Mouse (Mus musculus) adrenal gland, postnatal 36 days (tissue): ENCODE results near the gene Pth2. TPM values are rescaled to one million over a fixed set of nuclear protein-coding genes. Genes with fewer than 3 reads are reported as not detected.

Experiments
- DNase-seq, 2 experiments: peaks; one replicate each; pipeline ENCODE4 v3.0.0; 2021; ENCODE audit warnings: mixed read lengths in 1 of 2
- total RNA-seq, 2 experiments: library from RNA; stranded (reverse); gene quantifications; 2 replicates each; pipeline ENCODE4 v1.2.3; 2021

Pth2 gene
- total RNA-seq, 2 experiments from 2014 or later: not detected

DNA sequence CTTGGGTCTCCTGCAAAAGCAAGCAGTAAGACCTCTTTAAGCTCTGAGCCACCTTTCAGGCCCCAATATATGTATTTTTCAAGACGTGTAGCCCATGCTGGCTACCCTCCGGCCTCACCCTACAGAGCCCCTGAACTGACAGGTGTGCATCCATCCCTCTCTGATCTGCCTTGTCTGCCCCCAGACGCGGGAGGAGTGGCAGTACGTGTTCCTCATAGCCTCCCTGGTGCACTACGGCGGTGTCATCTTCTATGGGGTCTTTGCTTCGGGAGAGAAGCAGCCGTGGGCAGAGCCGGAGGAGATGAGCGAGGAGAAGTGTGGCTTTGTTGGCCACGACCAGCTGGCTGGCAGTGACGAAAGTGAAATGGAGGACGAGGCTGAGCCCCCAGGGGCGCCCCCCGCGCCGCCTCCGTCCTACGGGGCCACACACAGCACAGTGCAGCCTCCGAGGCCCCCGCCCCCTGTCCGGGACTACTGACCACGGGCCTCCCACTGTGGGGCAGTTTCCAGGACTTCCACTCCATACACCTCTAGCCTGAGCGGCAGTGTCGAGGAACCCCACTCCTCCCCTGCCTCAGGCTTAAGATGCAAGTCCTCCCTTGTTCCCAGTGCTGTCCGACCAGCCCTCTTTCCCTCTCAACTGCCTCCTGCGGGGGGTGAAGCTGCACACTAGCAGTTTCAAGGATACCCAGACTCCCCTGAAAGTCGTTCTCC is 6.1 kb upstream of the Pth2 start:
- DNase-seq: no peak

DNA sequence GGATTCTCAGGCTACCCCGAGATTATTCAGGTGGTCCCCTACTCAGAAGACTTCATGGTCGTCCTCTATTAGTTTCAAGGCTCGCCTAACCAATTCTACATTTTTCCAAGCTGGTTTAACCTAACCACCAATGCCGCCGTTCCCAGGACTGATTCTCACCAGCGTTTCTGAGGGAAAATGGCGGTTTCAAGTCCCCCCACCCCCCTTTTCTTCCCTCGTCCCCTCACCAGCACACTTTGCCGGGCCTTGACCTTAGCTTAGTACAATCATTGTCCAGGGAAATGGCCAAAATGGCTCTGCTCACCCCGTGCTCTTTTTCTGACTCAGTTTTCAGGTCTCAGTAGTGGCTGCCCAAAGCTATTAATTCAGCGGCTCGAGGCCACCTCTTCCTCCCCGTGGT is 5.4 kb upstream of the Pth2 start:
- no peak for DNase-seq

DNA sequence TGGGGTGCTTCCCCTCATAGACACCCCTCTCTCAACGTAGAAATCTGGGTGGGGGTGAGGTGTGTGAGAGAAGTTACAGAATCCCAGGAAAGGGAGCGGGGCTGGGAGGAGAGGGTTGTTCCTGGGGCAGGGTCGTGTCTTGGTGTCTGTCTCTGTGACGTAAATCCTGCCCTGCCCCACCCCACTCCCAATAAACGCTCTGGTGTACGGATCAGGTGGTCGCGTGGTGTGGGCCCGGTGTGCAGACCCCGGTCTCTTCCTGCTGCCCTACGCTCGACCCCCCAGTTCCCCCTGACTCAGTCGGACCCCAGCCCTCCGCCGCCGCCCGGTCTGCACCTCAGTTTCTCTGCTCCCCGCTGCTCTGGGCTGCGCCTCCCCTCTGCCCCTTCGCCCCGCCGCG is 4.9 kb upstream of the Pth2 start:
- no peak for DNase-seq

DNA sequence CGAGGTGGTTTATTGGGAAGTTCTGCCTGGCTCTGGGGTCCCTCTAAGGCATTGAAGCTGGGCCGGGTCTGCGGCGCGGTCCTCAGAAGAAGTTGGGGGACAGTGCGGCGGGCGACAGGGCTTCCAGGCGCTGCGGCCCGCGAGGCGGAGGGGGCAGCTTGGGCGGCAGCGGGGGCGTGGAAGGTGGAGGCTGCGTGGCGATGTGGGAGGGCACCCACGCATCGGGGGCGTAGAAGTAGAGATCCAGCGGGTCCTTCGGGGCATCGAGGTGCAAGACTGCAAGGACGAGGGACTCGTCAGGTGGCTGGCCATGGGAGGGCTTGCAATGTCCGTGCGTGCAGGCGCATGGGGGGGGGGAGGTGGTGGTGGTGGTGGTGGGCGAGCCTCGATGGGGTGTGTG is 4.4 kb upstream of the Pth2 start:
- no peak for DNase-seq

DNA sequence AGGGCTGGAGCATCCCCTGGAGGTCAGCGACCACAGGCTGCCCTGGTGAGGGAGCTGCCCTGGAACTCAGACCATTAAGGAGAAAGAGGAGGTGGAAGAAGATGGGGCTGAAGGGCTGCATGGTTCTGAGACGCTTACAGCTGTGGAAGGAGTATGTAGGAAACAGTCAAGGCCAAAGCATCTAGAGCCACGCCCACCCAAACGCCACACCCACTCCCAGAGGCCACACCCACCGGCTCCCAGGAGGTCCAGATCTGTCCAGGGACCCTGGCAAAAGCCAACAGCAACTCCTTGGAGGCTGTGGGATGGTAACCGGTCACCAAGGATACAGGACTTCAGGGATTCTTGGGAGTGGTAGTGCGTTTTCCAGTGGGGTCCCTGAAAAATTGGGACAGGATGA is 2.2 kb upstream of the Pth2 start:
- no peak for DNase-seq

DNA sequence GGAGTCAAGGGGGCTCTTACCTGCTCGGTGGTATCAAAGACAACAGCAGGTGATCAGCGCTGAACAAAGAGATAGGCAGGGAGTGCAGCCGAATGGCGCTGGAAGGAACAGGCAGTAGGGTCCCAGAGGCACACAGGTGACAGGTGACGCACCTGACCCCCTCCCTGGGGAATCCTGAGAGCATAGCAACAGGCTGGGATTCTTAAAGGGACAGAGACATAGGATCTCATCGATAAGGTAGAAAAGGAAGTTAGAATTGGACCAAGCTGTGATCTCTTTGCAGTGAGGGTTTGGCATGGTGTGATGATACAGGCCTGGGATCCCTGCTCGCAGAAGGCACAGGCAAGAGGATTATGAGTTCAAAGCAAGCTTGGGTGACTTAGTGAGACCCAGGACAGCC is 1.3 kb upstream of the Pth2 start, which contains the start of gene Gfy:
Gene Gfy, minus strand, starts transcription at position 101 of the 400 bp plus-strand sequence.
- DNase-seq: no peak

DNA sequence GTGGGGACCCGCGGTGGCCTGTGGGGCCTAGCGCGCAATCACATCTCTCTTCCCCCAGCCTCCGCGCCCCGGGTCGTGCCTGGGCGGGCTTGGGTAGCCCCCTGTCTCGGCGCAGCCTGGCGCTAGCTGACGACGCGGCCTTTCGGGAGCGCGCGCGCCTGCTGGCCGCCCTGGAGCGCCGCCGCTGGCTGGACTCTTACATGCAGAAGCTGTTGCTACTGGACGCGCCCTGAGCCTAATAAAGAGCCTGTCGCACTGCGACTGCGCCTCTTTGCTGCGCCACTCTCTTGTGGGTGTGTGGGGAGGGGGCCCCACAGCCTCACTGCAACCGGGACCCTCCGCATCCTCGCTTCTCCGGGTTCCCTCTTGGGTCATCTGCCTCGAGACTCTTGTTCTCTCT is 745 bp downstream of the Pth2 start:
- peak in 1 of 2 experiments; percentile 22 for DNase-seq

DNA sequence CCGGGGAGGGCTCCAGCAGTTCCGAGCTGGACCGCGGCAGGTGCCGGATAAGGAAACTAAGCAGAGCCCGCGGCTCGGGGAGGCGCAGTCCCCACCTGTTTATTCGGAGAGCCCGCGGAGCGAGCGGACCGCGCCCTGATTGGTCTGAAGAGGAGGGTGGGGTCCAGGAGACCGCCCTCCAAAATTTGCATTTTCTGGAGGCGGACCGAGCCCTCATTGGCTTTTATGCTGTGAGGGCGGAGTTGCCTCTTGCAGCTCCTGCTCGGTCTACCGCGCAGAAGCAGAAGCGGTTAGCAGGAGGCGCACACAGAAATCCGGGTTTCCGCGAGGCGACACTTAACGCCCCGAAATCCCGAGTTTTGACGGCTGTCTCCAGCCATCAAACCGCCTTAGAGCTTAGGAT is 1.4 kb downstream of the Pth2 start:
- peak; percentile 93 for DNase-seq

DNA sequence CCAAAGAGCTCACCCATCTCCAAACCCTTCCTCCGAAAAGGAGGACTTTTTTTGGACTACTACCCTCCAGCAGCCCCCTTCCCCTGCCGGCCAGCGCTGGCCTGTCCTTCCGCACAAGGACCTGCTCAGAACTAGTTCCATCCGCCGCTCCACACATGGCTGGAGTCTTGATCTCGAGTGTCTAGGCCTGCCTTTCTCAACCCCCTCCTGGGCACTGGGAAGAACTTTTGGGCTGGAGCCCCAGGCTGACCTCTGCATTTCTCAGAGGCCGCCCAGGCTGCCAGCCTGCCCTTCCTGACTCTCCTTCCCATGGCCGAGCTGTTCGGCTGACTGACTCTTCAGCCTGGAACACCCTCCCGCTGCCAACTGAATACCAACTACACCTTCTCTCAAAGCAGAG is 1.8 kb downstream of the Pth2 start:
- no peak for DNase-seq

DNA sequence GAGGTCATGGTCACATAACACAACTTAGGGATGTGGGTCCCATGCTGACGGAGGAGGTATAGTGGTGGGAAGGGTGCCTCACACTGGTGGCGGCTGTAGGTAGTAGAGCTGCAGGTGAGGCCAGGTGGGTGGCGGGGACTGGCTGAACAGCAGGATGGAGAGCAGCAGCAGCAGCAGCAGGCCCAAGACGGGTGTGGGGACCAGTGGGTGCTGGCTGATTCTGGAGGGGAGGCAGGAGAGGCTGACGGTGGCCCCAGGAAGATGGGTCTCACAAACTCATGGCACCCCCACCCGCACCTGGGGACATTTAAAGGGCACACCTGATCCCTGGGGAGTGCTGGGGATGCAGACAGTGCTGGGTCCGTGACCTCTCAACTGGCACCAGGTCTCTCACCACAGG is 2.9 kb downstream of the Pth2 start:
- DNase-seq: no peak

DNA sequence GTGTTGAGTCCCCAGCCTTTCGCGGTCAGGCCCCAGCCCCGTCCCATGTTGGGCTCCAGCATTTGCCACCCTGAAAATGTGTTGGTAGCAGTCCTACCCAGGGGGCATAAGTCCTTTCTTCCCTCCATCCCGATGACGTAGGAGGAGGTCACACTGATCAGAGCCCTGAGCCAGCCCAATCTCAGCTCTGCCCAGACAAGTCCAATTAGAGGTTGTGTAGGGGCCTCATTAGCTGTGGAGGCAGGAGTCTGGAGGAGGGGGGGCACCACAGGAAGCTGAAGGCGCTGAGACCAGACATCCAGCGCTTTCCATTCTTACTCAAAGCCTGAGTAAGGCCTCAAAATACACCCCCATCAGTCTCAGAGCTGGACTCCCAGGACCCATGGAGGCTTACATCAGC is 5.1 kb downstream of the Pth2 start:
- no peak for DNase-seq

DNA sequence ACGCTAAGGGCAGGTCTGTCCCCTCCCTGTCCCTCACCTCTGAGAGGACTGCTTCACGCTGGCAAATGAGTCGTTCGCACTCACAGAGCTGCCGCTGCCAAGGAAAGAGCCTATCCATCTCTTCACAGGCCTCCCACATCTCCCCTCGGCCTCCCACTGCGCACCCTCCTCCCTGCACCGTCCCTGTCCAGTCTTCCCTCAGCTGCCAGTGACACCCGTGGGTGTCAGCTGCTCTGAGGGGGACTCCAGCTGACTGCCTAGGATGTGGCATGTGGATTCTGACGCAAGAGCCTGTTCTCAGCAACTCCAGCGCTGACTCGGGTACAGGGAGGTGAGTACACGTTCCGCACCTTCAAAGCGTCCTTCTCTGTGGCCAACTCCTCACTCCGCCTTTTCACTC is 8.8 kb downstream of the Pth2 start:
- no peak for DNase-seq

DNA sequence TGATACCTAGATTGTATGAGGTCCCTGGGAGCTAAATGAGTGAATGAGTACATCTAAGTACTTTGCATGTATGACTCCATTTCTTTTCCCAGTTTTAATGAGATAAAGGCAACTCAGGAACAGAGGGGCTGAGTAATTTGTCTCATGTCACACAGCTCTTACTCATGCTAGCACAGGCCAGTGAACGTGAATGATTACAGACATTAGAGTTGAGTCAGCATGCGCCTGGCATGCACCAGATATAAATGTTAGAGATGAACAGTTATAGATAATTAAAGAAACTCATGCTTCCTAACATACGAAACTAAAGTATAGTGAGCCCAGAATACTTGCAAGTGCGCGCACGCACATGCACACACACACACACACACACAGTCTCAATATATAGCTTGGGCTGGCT is 9.4 kb downstream of the Pth2 start:
- DNase-seq: no peak

DNA sequence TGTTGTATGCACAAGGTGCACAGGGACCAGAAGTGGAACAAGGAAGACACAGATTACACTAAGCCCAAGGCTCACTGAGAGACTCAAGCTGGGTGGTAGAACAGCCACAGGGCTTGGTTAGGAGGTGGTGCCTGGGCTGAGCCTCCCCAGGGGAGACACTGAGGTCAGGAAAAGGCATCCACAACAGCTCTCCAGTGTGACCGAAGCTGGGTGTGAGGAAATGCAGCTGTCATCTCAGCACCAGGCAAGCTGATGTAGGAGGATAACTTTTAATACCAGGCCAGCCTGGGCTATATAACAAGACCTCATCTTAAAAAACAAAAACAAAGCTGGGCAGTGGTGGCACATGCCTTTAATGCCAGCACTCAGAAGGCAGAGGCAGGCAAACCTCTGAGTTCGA is 10.4 kb downstream of the Pth2 start:
- DNase-seq: no peak

DNA sequence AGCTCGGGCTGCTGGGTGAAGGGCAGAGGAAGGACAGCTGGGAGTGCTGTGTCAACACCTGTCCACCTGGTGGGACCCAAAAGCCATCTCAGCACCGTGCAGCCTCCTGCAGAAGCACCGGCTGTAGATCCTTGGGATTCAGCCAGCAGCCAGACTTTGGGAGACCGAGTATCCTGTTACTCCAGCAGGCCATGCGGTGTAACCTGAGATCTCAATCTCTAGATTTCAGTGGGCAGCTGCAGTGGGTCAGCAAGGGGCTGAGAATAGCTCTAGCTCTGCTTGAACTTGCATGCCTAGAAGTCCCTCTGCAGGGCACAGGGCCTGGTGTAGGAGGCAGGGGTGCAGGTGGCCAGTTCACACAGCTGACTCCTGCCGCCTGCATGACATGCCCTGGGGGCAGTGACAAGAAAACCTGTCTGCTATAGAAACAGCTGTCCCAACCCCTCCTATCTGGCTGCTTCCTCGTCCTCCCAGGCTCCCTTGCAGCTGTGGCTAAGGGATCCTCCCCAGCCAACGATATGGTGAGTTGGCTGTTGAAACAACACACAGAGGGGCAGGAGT is 11.1 kb downstream of the Pth2 start:
- DNase-seq: no peak

DNA sequence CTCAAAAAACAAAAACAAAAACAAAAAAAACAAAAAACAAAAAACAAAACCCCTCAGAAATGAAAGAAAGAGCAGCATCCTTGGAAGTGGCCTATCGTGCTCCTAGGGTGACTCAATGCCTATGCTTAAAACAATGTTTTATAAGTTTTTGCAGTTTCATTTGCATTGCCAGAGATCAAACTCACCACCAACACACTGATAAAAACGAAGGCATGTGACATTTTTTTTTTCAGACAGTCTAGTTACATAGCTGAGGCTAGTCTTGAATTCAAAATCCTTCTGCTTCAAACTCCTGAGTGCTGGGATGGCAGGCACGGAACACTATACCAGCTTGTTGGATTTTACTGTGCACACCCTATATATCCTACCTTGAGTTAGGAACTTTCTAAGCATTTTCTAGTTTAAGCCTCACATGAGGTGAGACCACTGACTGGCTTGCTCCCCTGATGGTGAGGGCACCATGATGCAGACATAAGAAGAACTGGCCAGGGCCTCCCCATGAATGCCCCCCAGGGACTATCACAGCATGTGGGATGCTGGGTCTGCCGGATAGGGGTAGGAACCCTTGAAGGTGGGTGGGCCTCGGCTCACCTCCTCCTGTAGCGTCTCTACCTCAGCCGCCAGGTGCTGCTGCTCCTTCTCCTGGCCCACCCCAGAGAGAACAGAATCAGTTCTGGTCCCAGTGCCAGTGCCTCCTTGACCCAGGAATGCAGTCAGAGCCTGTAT is 12.0 kb downstream of the Pth2 start:
- no peak for DNase-seq

DNA sequence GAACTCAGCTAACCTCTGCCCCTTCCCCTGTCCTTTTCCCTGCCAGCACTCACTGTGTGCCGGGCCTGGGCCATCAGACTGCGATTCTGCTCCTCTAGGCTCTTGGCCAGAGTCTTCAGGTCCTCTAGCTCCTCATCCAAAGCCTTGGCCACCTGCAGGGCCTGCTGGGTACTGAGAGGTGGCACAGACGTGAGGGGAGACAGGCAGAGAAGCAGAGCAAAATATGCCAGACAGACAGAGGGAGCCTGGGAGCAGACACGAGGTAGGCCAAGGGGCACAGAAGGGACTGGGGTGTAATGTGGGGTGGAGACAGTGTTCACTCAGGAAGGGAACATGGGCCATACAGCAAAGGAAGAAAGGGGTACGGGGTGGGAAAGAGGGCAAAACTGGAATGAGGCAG is 12.6 kb downstream of the Pth2 start:
- DNase-seq: no peak

DNA sequence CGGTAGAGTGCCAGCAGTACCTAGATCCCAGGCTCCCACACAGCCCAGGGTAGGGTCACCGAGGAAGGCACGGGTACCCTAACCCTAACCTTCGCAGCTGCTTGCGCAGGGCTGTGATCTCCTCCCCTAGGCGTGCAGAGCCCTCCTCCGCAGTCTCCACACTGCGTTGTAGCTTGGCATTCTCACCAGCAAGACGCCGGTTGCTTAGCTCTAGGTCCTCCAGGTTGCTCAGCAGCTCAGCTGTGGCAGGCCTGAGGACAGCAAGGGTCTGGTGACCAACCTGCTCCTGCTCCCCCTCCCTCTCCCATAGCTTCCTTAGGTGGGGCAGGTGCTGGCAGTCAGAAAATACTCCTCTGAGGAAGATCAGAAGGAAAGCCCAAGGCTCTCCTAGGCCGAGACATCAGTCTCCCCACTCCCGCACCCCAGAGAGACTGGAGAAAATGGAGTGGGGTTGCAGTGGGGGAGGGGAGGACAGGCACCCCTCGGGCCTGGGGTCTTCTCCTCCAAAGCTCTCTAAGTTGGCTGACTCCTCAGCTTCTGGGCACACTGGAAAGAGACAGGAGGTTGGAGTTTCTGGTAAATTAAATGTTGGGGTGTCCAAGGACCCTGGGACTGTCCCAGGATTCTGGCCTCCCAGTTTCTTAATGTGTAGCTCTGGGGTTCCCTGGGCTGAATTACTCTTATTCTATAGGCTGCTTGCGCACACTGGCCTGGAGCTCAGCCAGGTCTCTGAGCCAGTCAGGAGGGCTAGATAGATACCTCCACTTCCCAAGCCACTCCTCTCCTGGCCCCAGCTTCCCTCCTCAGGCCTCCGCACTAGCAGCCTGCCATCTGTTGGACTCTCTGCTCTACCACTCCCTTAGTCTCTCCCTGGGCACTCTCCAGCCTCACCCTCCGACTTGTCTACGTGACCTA is 13.3 kb downstream of the Pth2 start:
- DNase-seq: no peak

DNA sequence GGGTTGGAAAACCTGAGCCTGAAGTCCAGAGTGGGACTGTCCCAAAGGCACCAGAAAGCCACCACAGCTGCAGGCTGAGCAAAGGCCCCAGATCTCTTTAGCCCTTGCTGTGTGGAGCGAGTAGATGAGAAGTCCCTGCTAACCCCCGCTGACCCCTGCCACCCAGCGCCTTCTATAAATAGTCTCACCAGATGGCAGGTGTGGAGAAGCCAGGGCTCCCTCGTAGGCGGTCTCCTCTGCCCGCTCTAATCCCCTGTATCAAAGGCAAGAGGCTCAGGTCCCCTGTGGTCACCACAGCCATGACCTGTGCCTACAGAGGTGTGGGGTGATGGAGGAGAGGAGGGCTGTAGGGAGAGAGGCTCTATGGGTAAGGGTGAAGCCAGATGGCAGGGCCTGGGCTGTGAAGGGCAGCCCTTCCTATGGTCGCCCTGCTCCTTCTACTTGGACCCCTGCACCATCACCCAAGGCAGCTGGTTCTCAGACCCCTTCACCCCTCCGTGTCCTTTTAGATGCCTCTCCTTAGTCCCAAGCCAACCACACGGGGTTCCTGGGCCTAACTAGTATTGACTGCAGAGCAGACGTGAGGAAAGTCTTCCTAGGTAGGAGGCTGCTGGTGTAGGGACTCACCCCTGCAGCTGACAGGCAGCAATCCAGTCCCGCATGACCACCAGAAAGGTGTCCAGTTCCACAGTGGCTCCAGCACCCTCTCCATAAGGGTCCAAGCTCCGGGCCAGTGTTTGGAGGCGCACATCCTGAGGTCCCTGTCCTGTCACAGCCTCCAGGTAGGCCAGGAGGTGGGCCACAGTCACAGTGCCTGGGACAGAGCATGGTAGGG is 14.8 kb downstream of the Pth2 start:
- DNase-seq: no peak

DNA sequence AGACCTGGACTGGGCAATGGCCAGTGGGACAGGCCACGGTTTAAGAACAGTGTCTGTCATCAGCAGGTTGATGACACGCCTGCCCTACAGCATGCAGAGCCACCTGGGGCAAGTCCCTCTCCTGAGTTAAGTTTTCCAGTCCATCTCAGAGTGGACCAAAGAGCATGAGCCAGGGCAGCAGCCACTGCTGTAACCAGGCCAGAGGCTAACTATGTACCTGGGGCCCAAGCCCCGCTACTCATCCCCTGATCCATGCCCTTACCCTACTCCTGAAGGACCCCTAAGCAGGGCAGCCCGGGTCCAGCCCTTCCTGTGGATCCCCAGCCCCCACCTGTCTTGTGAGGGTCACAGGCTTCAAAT is 15.4 kb downstream of the Pth2 start:
- no peak for DNase-seq

DNA sequence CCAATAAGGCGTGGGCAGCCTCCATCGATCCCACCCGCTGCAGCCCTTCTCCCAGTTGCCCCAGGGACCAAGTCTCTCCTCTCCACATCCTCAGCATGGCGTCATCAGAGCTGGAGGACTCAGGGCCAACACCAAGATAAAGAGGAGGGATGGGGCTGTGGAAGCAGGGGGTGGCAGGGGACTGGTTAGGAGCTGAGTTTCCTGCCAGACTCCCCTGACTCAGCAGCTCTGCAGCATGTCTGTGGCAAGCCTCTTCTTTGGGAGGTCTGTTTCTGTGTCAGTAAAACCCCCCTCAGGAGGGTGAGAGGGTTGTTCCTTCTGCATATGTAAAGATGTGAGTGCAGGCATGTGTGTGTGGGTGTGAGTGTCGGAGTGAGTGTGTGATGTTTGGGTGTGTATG is 16.2 kb downstream of the Pth2 start:
- DNase-seq: no peak

DNA sequence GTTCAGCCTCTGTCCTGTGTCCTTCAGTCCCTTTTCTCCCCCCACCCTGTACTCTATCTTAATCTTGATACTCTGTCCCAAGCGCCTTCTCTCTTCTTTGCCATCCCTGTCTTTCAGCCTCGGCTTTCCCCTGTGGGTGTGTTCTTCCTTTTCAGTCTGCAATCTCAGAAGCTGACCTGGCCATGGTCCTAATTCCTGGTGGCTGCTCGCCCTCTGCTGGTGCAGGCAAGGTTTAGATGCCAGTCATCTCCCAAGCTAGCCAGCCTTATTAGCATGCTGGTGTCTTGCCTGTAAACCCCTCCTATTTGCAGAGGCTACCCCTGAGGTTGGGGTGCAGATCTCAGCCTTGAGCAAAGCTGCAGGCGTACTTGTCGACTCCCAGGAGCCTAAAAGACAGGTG is 17.6 kb downstream of the Pth2 start:
- peak; percentile 86 for DNase-seq
